Mouse (Mus musculus) c-Kit-positive CD71-positive TER-119-positive erythroid progenitor cells, embryonic 14.5 days (primary cell): ENCODE data around the gene Scd4.
"Not testable (repeated sequence)": the region's sequence is repeated elsewhere in the genome, so short reads cannot be mapped to it uniquely, and the experiment has no call there.

ENCODE experiments used
- DNase-seq: peaks from one replicate; pipeline ENCODE4 v3.0.0-alpha.2; 2013; ENCODE audit warnings: low spot score

The Scd4 gene

GRCm38 (mm10) chr19:44316752-44317315, 16.1 kb upstream of the Scd4 start:
- no peak for DNase-seq

GRCm38 (mm10) chr19:44317391-44317790, 15.5 kb upstream of the Scd4 start:
- no peak for DNase-seq

GRCm38 (mm10) chr19:44318545-44318944, 14.3 kb upstream of the Scd4 start:
- no peak for DNase-seq

- no peak for DNase-seq
Measured at GRCm38 (mm10) chr19:44320316-44320715, 12.6 kb upstream of the Scd4 start.

GRCm38 (mm10) chr19:44321201-44321600, 11.7 kb upstream of the Scd4 start:
- DNase-seq: no peak

GRCm38 (mm10) chr19:44321631-44322030, 11.3 kb upstream of the Scd4 start:
- DNase-seq: no peak

- DNase-seq: no peak
Measured at GRCm38 (mm10) chr19:44329566-44329965, 3.3 kb upstream of the Scd4 start.

- DNase-seq: not testable (repeated sequence)
Measured at GRCm38 (mm10) chr19:44331128-44331527, 1.8 kb upstream of the Scd4 start.

GRCm38 (mm10) chr19:44331911-44332310, 981 bp upstream of the Scd4 start:
- no peak for DNase-seq

GRCm38 (mm10) chr19:44332326-44332725, 566 bp upstream of the Scd4 start:
- DNase-seq: no peak

GRCm38 (mm10) chr19:44333991-44334390, 1.1 kb downstream of the Scd4 start:
- DNase-seq: no peak

- no peak for DNase-seq
Measured at GRCm38 (mm10) chr19:44335876-44336662, 3.2 kb downstream of the Scd4 start.

- DNase-seq: no peak
Measured at GRCm38 (mm10) chr19:44349689-44350088, 16.8 kb downstream of the Scd4 start.

GRCm38 (mm10) chr19:44351756-44352155, 18.9 kb downstream of the Scd4 start:
- DNase-seq: no peak

GRCm38 (mm10) chr19:44358700-44359099, 25.8 kb downstream of the Scd4 start:
- no peak for DNase-seq

GRCm38 (mm10) chr19:44363529-44363928, 30.6 kb downstream of the Scd4 start:
- peak; percentile 75 for DNase-seq

GRCm38 (mm10) chr19:44364029-44364428, 31.1 kb downstream of the Scd4 start:
- no peak for DNase-seq

GRCm38 (mm10) chr19:44365733-44366132, 32.8 kb downstream of the Scd4 start:
- no peak for DNase-seq

- not testable (repeated sequence) for DNase-seq
Measured at GRCm38 (mm10) chr19:44367076-44367475, 34.2 kb downstream of the Scd4 start.

GRCm38 (mm10) chr19:44369371-44369770, 36.5 kb downstream of the Scd4 start:
- DNase-seq: no peak

- no peak for DNase-seq
Measured at GRCm38 (mm10) chr19:44370231-44370630, 37.3 kb downstream of the Scd4 start.

GRCm38 (mm10) chr19:44372969-44373368, 40.1 kb downstream of the Scd4 start:
- DNase-seq: peak; percentile 84

GRCm38 (mm10) chr19:44376511-44376951, 43.6 kb downstream of the Scd4 start:
- no peak for DNase-seq
